Mouse (Mus musculus) spleen, postnatal 36 days (tissue): ENCODE data around the gene Fat1.
"Not testable (repeated sequence)": the region's sequence is repeated elsewhere in the genome, so short reads cannot be mapped to it uniquely, and the experiment has no call there.

ENCODE experiments used
- DNase-seq, 2 experiments: peaks; one replicate each; pipeline ENCODE4 v3.0.0; 2022; ENCODE audit warnings: low spot score in 2 of 2, mixed read lengths in 1 of 2

The Fat1 gene

GRCm38 (mm10) chr8:45064197-45064869, 129.1 kb downstream of the Fat1 start:
- no peak for DNase-seq

GRCm38 (mm10) chr8:45065391-45065790, 130.1 kb downstream of the Fat1 start:
- not testable (repeated sequence) for DNase-seq

- no peak for DNase-seq
These were observed 133.6 kb downstream of the Fat1 start, which contains the start of gene Mtnr1a for GRCm38 (mm10) chr8:45068759-45069386. Mtnr1a (plus strand) TSS chr8:45069137.

GRCm38 (mm10) chr8:45070949-45071348, 135.7 kb downstream of the Fat1 start:
- no peak for DNase-seq

- DNase-seq, result no peak
These were observed 145.6 kb downstream of the Fat1 start for GRCm38 (mm10) chr8:45080850-45081249.

- DNase-seq, result no peak
These were observed 158.4 kb downstream of the Fat1 start for GRCm38 (mm10) chr8:45093599-45093998.
